Mouse (Mus musculus): ENCODE measurements around the gene Igsf9. TPM values are rescaled to one million over a fixed set of nuclear protein-coding genes. Genes with fewer than 3 reads are reported as not detected.

Igsf9 gene
- polyA plus RNA-seq, 1 experiment from 2014 or later, result 20.4 TPM

- H3K27me3 ChIP-seq (ENCODE audit: control insufficient read depth, insufficient read depth, low read depth, low read length), result no peaks in the 10 kb centered on the region
- no peak for ATAC-seq (ENCODE audit: low read depth)
- no peak overlapping the region for H3K4me2 ChIP-seq (ENCODE audit: low read depth, low read length)
- H3K27ac ChIP-seq (ENCODE audit: low read length), result no peak overlapping the region
- no peaks in the 10 kb centered on the region for H3K36me3 ChIP-seq (ENCODE audit: control insufficient read depth, insufficient read depth, low read length)
- H3K4me3 ChIP-seq (ENCODE audit: low read length), result no peak overlapping the region
- WGBS, result 42% methylated on average over 2 of the region's 2 CpGs
- H3K4me1 ChIP-seq (replicated peaks; ENCODE audit: control insufficient read depth, insufficient read depth, low read length), result no peaks in the 10 kb centered on the region
- no peaks in the 10 kb centered on the region for H3K9me3 ChIP-seq (ENCODE audit: control insufficient read depth, low read length)
- no peak overlapping the region for H3K9ac ChIP-seq (ENCODE audit: low read length)
These were observed 31.4 kb upstream of the Igsf9 start for GRCm38 (mm10) chr1:172450226-172450625.

GRCm38 (mm10) chr1:172450848-172451470 is 30.6 kb upstream of the Igsf9 start:
- H3K36me3 ChIP-seq (ENCODE audit: control insufficient read depth, insufficient read depth, low read length), result no peaks in the 10 kb centered on the region
- H3K4me1 ChIP-seq (replicated peaks; ENCODE audit: control insufficient read depth, insufficient read depth, low read length), result no peaks in the 10 kb centered on the region
- no peak overlapping the region for H3K4me3 ChIP-seq (ENCODE audit: low read length)
- H3K9me3 ChIP-seq (ENCODE audit: control insufficient read depth, low read length), result no peaks in the 10 kb centered on the region
- H3K27me3 ChIP-seq (ENCODE audit: control insufficient read depth, insufficient read depth, low read depth, low read length), result no peaks in the 10 kb centered on the region
- H3K9ac ChIP-seq (ENCODE audit: low read length), result no peak overlapping the region
- no peak overlapping the region for H3K27ac ChIP-seq (ENCODE audit: low read length)
- WGBS, result 35% methylated on average over 17 of the region's 17 CpGs
- no peak overlapping the region for H3K4me2 ChIP-seq (ENCODE audit: low read depth, low read length)
- ATAC-seq (ENCODE audit: low read depth), result no peak

- H3K27ac ChIP-seq (ENCODE audit: low read length), result no peak overlapping the region
- ATAC-seq (ENCODE audit: low read depth), result no peak
- H3K36me3 ChIP-seq (ENCODE audit: control insufficient read depth, insufficient read depth, low read length), result no peaks in the 10 kb centered on the region
- no peak overlapping the region for H3K4me2 ChIP-seq (ENCODE audit: low read depth, low read length)
- no peaks in the 10 kb centered on the region for H3K4me1 ChIP-seq (replicated peaks; ENCODE audit: control insufficient read depth, insufficient read depth, low read length)
- H3K27me3 ChIP-seq (ENCODE audit: control insufficient read depth, insufficient read depth, low read depth, low read length), result no peaks in the 10 kb centered on the region
- H3K9me3 ChIP-seq (ENCODE audit: control insufficient read depth, low read length), result no peaks in the 10 kb centered on the region
- H3K9ac ChIP-seq (ENCODE audit: low read length), result no peak overlapping the region
- WGBS, result 71% methylated on average over 2 of the region's 2 CpGs
- no peak overlapping the region for H3K4me3 ChIP-seq (ENCODE audit: low read length)
These were observed 28.7 kb upstream of the Igsf9 start for GRCm38 (mm10) chr1:172452911-172453310.

- no peak overlapping the region for H3K27ac ChIP-seq (ENCODE audit: low read length)
- no peak overlapping the region for H3K4me3 ChIP-seq (ENCODE audit: low read length)
- ATAC-seq (ENCODE audit: low read depth), result no peak
- H3K4me1 ChIP-seq (replicated peaks; ENCODE audit: control insufficient read depth, insufficient read depth, low read length), result no peaks in the 10 kb centered on the region
- 82% methylated on average over 2 of the region's 2 CpGs for WGBS
- H3K27me3 ChIP-seq (ENCODE audit: control insufficient read depth, insufficient read depth, low read depth, low read length), result no peaks in the 10 kb centered on the region
- H3K9me3 ChIP-seq (ENCODE audit: control insufficient read depth, low read length), result no peaks in the 10 kb centered on the region
- H3K36me3 ChIP-seq (ENCODE audit: control insufficient read depth, insufficient read depth, low read length), result no peaks in the 10 kb centered on the region
- no peak overlapping the region for H3K9ac ChIP-seq (ENCODE audit: low read length)
- no peak overlapping the region for H3K4me2 ChIP-seq (ENCODE audit: low read depth, low read length)
These were observed 27.8 kb upstream of the Igsf9 start for GRCm38 (mm10) chr1:172453810-172454209.

- no peak overlapping the region for H3K9ac ChIP-seq (ENCODE audit: low read length)
- no peak overlapping the region for H3K4me3 ChIP-seq (ENCODE audit: low read length)
- H3K27me3 ChIP-seq (ENCODE audit: control insufficient read depth, insufficient read depth, low read depth, low read length), result no peaks in the 10 kb centered on the region
- H3K9me3 ChIP-seq (ENCODE audit: control insufficient read depth, low read length), result no peaks in the 10 kb centered on the region
- no peak for ATAC-seq (ENCODE audit: low read depth)
- H3K36me3 ChIP-seq (ENCODE audit: control insufficient read depth, insufficient read depth, low read length), result no peaks in the 10 kb centered on the region
- H3K4me2 ChIP-seq (ENCODE audit: low read depth, low read length), result no peak overlapping the region
- 18% methylated on average over 4 of the region's 4 CpGs for WGBS
- H3K4me1 ChIP-seq (replicated peaks; ENCODE audit: control insufficient read depth, insufficient read depth, low read length), result no peaks in the 10 kb centered on the region
- no peak overlapping the region for H3K27ac ChIP-seq (ENCODE audit: low read length)
These were observed 26.2 kb upstream of the Igsf9 start for GRCm38 (mm10) chr1:172455416-172455815.

GRCm38 (mm10) chr1:172456001-172456677 is 25.4 kb upstream of the Igsf9 start:
- Histone ChIP-seq H3K4me3 (ENCODE audit: low read length) (no peak overlapping the region), H3K4me1 (replicated peaks; ENCODE audit: control insufficient read depth, insufficient read depth, low read length) (no peaks in the 10 kb centered on the region), H3K9me3 (ENCODE audit: control insufficient read depth, low read length) (no peaks in the 10 kb centered on the region), H3K4me2 (ENCODE audit: low read depth, low read length) (no peak overlapping the region), H3K36me3 (ENCODE audit: control insufficient read depth, insufficient read depth, low read length) (no peaks in the 10 kb centered on the region), H3K27ac (ENCODE audit: low read length) (no peak overlapping the region), H3K27me3 (ENCODE audit: control insufficient read depth, insufficient read depth, low read depth, low read length) (no peaks in the 10 kb centered on the region), H3K9ac (ENCODE audit: low read length) (no peak overlapping the region)
- peak; percentile 47 for ATAC-seq (ENCODE audit: low read depth)
- 57% methylated on average over 7 of the region's 7 CpGs for WGBS

GRCm38 (mm10) chr1:172457196-172457595 is 24.4 kb upstream of the Igsf9 start:
- Histone ChIP-seq H3K4me2 (ENCODE audit: low read depth, low read length) (no peak overlapping the region), H3K27ac (ENCODE audit: low read length) (no peak overlapping the region), H3K4me3 (ENCODE audit: low read length) (no peak overlapping the region), H3K4me1 (replicated peaks; ENCODE audit: control insufficient read depth, insufficient read depth, low read length) (no peaks in the 10 kb centered on the region), H3K9ac (ENCODE audit: low read length) (no peak overlapping the region), H3K36me3 (ENCODE audit: control insufficient read depth, insufficient read depth, low read length) (no peaks in the 10 kb centered on the region), H3K9me3 (ENCODE audit: control insufficient read depth, low read length) (no peaks in the 10 kb centered on the region), H3K27me3 (ENCODE audit: control insufficient read depth, insufficient read depth, low read depth, low read length) (no peaks in the 10 kb centered on the region)
- no peak for ATAC-seq (ENCODE audit: low read depth)
- WGBS, result 69% methylated on average over 3 of the region's 3 CpGs

GRCm38 (mm10) chr1:172458041-172458440 is 23.5 kb upstream of the Igsf9 start:
- no peak overlapping the region for H3K9ac ChIP-seq (ENCODE audit: low read length)
- ATAC-seq (ENCODE audit: low read depth), result no peak
- H3K4me2 ChIP-seq (ENCODE audit: low read depth, low read length), result no peak overlapping the region
- H3K27me3 ChIP-seq (ENCODE audit: control insufficient read depth, insufficient read depth, low read depth, low read length), result no peaks in the 10 kb centered on the region
- H3K4me3 ChIP-seq (ENCODE audit: low read length), result no peak overlapping the region
- WGBS, result 76% methylated on average over 3 of the region's 3 CpGs
- H3K4me1 ChIP-seq (replicated peaks; ENCODE audit: control insufficient read depth, insufficient read depth, low read length), result no peaks in the 10 kb centered on the region
- no peak overlapping the region for H3K27ac ChIP-seq (ENCODE audit: low read length)
- H3K9me3 ChIP-seq (ENCODE audit: control insufficient read depth, low read length), result no peaks in the 10 kb centered on the region
- no peaks in the 10 kb centered on the region for H3K36me3 ChIP-seq (ENCODE audit: control insufficient read depth, insufficient read depth, low read length)

- no peak overlapping the region for H3K4me3 ChIP-seq (ENCODE audit: low read length)
- no peaks in the 10 kb centered on the region for H3K36me3 ChIP-seq (ENCODE audit: control insufficient read depth, insufficient read depth, low read length)
- no peaks in the 10 kb centered on the region for H3K9me3 ChIP-seq (ENCODE audit: control insufficient read depth, low read length)
- WGBS, result 50% methylated on average over 2 of the region's 2 CpGs
- no peak for ATAC-seq (ENCODE audit: low read depth)
- H3K27me3 ChIP-seq (ENCODE audit: control insufficient read depth, insufficient read depth, low read depth, low read length), result no peaks in the 10 kb centered on the region
- H3K27ac ChIP-seq (ENCODE audit: low read length), result no peak overlapping the region
- no peaks in the 10 kb centered on the region for H3K4me1 ChIP-seq (replicated peaks; ENCODE audit: control insufficient read depth, insufficient read depth, low read length)
- H3K9ac ChIP-seq (ENCODE audit: low read length), result no peak overlapping the region
- no peak overlapping the region for H3K4me2 ChIP-seq (ENCODE audit: low read depth, low read length)
These were observed 20.0 kb upstream of the Igsf9 start for GRCm38 (mm10) chr1:172461602-172462001.

Measured in lung, embryonic 16.5 days (tissue).